Mouse (Mus musculus): ENCODE measurements around the gene Sema4d. TPM values are rescaled to one million over a fixed set of nuclear protein-coding genes. Genes with fewer than 3 reads are reported as not detected.

Gene Sema4d
- total RNA-seq, 1 experiment from 2014 or later, result 131 TPM

- no peak for ATAC-seq (ENCODE audit: extremely low read depth, insufficient number of reproducible peaks, low FRiP score, poor library complexity, severe bottlenecking)
Measured at GRCm38 (mm10) chr13:51761186-51761813, 32.2 kb downstream of the Sema4d start.

- no peak for ATAC-seq (ENCODE audit: extremely low read depth, insufficient number of reproducible peaks, low FRiP score, poor library complexity, severe bottlenecking)
Measured at GRCm38 (mm10) chr13:51759256-51759987, 34.1 kb downstream of the Sema4d start.

GRCm38 (mm10) chr13:51758428-51758827, 35.1 kb downstream of the Sema4d start:
- ATAC-seq (ENCODE audit: extremely low read depth, insufficient number of reproducible peaks, low FRiP score, poor library complexity, severe bottlenecking), result no peak

GRCm38 (mm10) chr13:51757099-51757498, 36.4 kb downstream of the Sema4d start:
- no peak for ATAC-seq (ENCODE audit: extremely low read depth, insufficient number of reproducible peaks, low FRiP score, poor library complexity, severe bottlenecking)

GRCm38 (mm10) chr13:51756563-51756962, 37.0 kb downstream of the Sema4d start:
- ATAC-seq (ENCODE audit: extremely low read depth, insufficient number of reproducible peaks, low FRiP score, poor library complexity, severe bottlenecking), result peak; percentile 57

- no peak for ATAC-seq (ENCODE audit: extremely low read depth, insufficient number of reproducible peaks, low FRiP score, poor library complexity, severe bottlenecking)
Measured at GRCm38 (mm10) chr13:51756019-51756418, 37.5 kb downstream of the Sema4d start.

GRCm38 (mm10) chr13:51755584-51755983, 38.0 kb downstream of the Sema4d start:
- ATAC-seq (ENCODE audit: extremely low read depth, insufficient number of reproducible peaks, low FRiP score, poor library complexity, severe bottlenecking), result no peak

GRCm38 (mm10) chr13:51754559-51755126, 38.9 kb downstream of the Sema4d start:
- ATAC-seq (ENCODE audit: extremely low read depth, insufficient number of reproducible peaks, low FRiP score, poor library complexity, severe bottlenecking), result no peak

GRCm38 (mm10) chr13:51753802-51754444, 39.6 kb downstream of the Sema4d start:
- peak; percentile 62 for ATAC-seq (ENCODE audit: extremely low read depth, insufficient number of reproducible peaks, low FRiP score, poor library complexity, severe bottlenecking)

GRCm38 (mm10) chr13:51753168-51753465, 40.4 kb downstream of the Sema4d start:
- no peak for ATAC-seq (ENCODE audit: extremely low read depth, insufficient number of reproducible peaks, low FRiP score, poor library complexity, severe bottlenecking)

GRCm38 (mm10) chr13:51752346-51753167, 41.0 kb downstream of the Sema4d start:
- no peak for ATAC-seq (ENCODE audit: extremely low read depth, insufficient number of reproducible peaks, low FRiP score, poor library complexity, severe bottlenecking)

GRCm38 (mm10) chr13:51749578-51750345, 43.8 kb downstream of the Sema4d start:
- no peak for ATAC-seq (ENCODE audit: extremely low read depth, insufficient number of reproducible peaks, low FRiP score, poor library complexity, severe bottlenecking)

GRCm38 (mm10) chr13:51748009-51748552, 45.5 kb downstream of the Sema4d start:
- ATAC-seq (ENCODE audit: extremely low read depth, insufficient number of reproducible peaks, low FRiP score, poor library complexity, severe bottlenecking), result peak; percentile 72

GRCm38 (mm10) chr13:51747069-51747468, 46.5 kb downstream of the Sema4d start:
- no peak for ATAC-seq (ENCODE audit: extremely low read depth, insufficient number of reproducible peaks, low FRiP score, poor library complexity, severe bottlenecking)

GRCm38 (mm10) chr13:51745862-51746261, 47.7 kb downstream of the Sema4d start:
- ATAC-seq (ENCODE audit: extremely low read depth, insufficient number of reproducible peaks, low FRiP score, poor library complexity, severe bottlenecking), result no peak

GRCm38 (mm10) chr13:51743855-51744254, 49.7 kb downstream of the Sema4d start:
- ATAC-seq (ENCODE audit: extremely low read depth, insufficient number of reproducible peaks, low FRiP score, poor library complexity, severe bottlenecking), result no peak

- ATAC-seq (ENCODE audit: extremely low read depth, insufficient number of reproducible peaks, low FRiP score, poor library complexity, severe bottlenecking), result peak; percentile 18
Measured at GRCm38 (mm10) chr13:51742551-51743052, 50.9 kb downstream of the Sema4d start.

- ATAC-seq (ENCODE audit: extremely low read depth, insufficient number of reproducible peaks, low FRiP score, poor library complexity, severe bottlenecking), result peak; percentile 64
Measured at GRCm38 (mm10) chr13:51740776-51741175, 52.8 kb downstream of the Sema4d start.

Data from neutrophil, adult 5-6 weeks (primary cell).